Comparison of ENCODE assay signal across 8 mouse cellular contexts in genomic region chr11:20661652-20662051, GRCm38 (mm10).
DNase-seq lines count a peak whose midpoint lies in the region; ATAC-seq and TF ChIP-seq lines count a peak whose summit lies in the region.

No protein-coding gene starts in this region.

- H3K27me3 ChIP-seq in forebrain, embryonic 10.5 days (ENCODE audit: poor library complexity, severe bottlenecking) = no peaks in the 10 kb centered on the region
- H3K27me3 ChIP-seq in forebrain, embryonic 12.5 days = 0 out of 2 replicates have a peak, but pooled peaks cover 2% of the 10 kb centered on the region
- H3K27me3 ChIP-seq in midbrain, embryonic 12.5 days = no peaks in the 10 kb centered on the region
- no peaks in the 10 kb centered on the region for H3K27me3 ChIP-seq in midbrain, embryonic 15.5 days (replicated peaks)
- H3K27me3 ChIP-seq in lung, embryonic 14.5 days (ENCODE audit: insufficient read depth, low read length) = no peaks in the 10 kb centered on the region
- no peaks in the 10 kb centered on the region for H3K27me3 ChIP-seq in hindbrain, embryonic 16.5 days (replicated peaks; ENCODE audit: control insufficient read depth, insufficient read depth, low read length)

- H3K4me2 ChIP-seq in forebrain, embryonic 12.5 days = no peak overlapping the region
- no peak overlapping the region for H3K4me2 ChIP-seq in midbrain, embryonic 12.5 days (replicated peaks)
- H3K4me2 ChIP-seq in midbrain, embryonic 15.5 days = no peak overlapping the region
- H3K4me2 ChIP-seq in lung, embryonic 14.5 days = no peak overlapping the region
- no peak overlapping the region for H3K4me2 ChIP-seq in hindbrain, embryonic 16.5 days (ENCODE audit: low read length)

- H3K9me3 ChIP-seq in forebrain, embryonic 10.5 days = no peaks in the 10 kb centered on the region
- no peaks in the 10 kb centered on the region for H3K9me3 ChIP-seq in forebrain, embryonic 12.5 days
- H3K9me3 ChIP-seq in midbrain, embryonic 12.5 days = no peaks in the 10 kb centered on the region
- no peaks in the 10 kb centered on the region for H3K9me3 ChIP-seq in midbrain, embryonic 15.5 days
- H3K9me3 ChIP-seq in lung, embryonic 14.5 days (ENCODE audit: low read depth, low read length) = no peaks in the 10 kb centered on the region
- no peaks in the 10 kb centered on the region; the same call in 1 of the 2 replicates for H3K9me3 ChIP-seq in hindbrain, embryonic 16.5 days (ENCODE audit: control insufficient read depth, low read length)

- peak overlapping the region; percentile 86; the same call in 1 of the 2 replicates for H3K27ac ChIP-seq in forebrain, embryonic 10.5 days
- H3K27ac ChIP-seq in forebrain, embryonic 12.5 days = no peak overlapping the region
- H3K27ac ChIP-seq in midbrain, embryonic 12.5 days (replicated peaks) = 0 out of 2 replicates have a peak overlapping the region, but pooled peaks have one; percentile 46
- no peak overlapping the region for H3K27ac ChIP-seq in midbrain, embryonic 15.5 days
- no peak overlapping the region for H3K27ac ChIP-seq in lung, embryonic 14.5 days (ENCODE audit: low read depth)
- H3K27ac ChIP-seq in hindbrain, embryonic 16.5 days (ENCODE audit: low read depth, low read length) = no peak overlapping the region

- H3K4me1 ChIP-seq in forebrain, embryonic 10.5 days = peaks cover 64% of the 10 kb centered on the region
- peaks cover 39% of the 10 kb centered on the region for H3K4me1 ChIP-seq in forebrain, embryonic 12.5 days
- H3K4me1 ChIP-seq in midbrain, embryonic 12.5 days = peaks cover 47% of the 10 kb centered on the region
- H3K4me1 ChIP-seq in midbrain, embryonic 15.5 days = peaks cover 14% of the 10 kb centered on the region
- H3K4me1 ChIP-seq in lung, embryonic 14.5 days (ENCODE audit: insufficient read depth) = peaks cover 11% of the 10 kb centered on the region
- peaks cover 5% of the 10 kb centered on the region for H3K4me1 ChIP-seq in hindbrain, embryonic 16.5 days (ENCODE audit: control insufficient read depth, insufficient read depth, low read depth, low read length)

- TF ChIP-seq CTCF in lung, embryonic 14.5 days (IDR thresholded peaks at IDR 0.05; ENCODE audit: low read depth) = peak; percentile 80

- H3K4me3 ChIP-seq in forebrain, embryonic 10.5 days = no peak overlapping the region
- H3K4me3 ChIP-seq in forebrain, embryonic 12.5 days (replicated peaks) = no peak overlapping the region
- H3K4me3 ChIP-seq in midbrain, embryonic 12.5 days = no peak overlapping the region
- no peak overlapping the region for H3K4me3 ChIP-seq in midbrain, embryonic 15.5 days
- H3K4me3 ChIP-seq in lung, embryonic 14.5 days (ENCODE audit: low read depth, low read length) = no peak overlapping the region
- H3K4me3 ChIP-seq in hindbrain, embryonic 16.5 days (ENCODE audit: low read length) = no peak overlapping the region

- 40% methylated on average over 4 of the region's 4 CpGs for WGBS in forebrain, embryonic 10.5 days
- 44% methylated on average over 4 of the region's 4 CpGs for WGBS in forebrain, embryonic 12.5 days
- 46% methylated on average over 4 of the region's 4 CpGs for WGBS in midbrain, embryonic 12.5 days
- 44% methylated on average over 4 of the region's 4 CpGs for WGBS in midbrain, embryonic 15.5 days
- WGBS in lung, embryonic 14.5 days = 37% methylated on average over 4 of the region's 4 CpGs
- WGBS in hindbrain, embryonic 16.5 days = 32% methylated on average over 4 of the region's 4 CpGs

- H3K9ac ChIP-seq in forebrain, embryonic 12.5 days = no peak overlapping the region
- H3K9ac ChIP-seq in midbrain, embryonic 12.5 days (replicated peaks) = no peak overlapping the region
- H3K9ac ChIP-seq in midbrain, embryonic 15.5 days = no peak overlapping the region
- H3K9ac ChIP-seq in lung, embryonic 14.5 days = no peak overlapping the region
- H3K9ac ChIP-seq in hindbrain, embryonic 16.5 days (ENCODE audit: low read depth, low read length) = no peak overlapping the region

- no peak for DNase-seq in forebrain, embryonic 10.5 days (ENCODE audit: extremely low spot score, low spot score)
- DNase-seq in embryo, embryonic 11 days = peak; percentile 66
- peak; percentile 74 for DNase-seq in lung, embryonic 14.5 days
- DNase-seq in thymus, postnatal 0 days (ENCODE audit: low spot score) = peak; percentile 75

- H3K36me3 ChIP-seq in forebrain, embryonic 10.5 days (replicated peaks) = no peaks in the 10 kb centered on the region
- no peaks in the 10 kb centered on the region for H3K36me3 ChIP-seq in forebrain, embryonic 12.5 days (replicated peaks)
- no peaks in the 10 kb centered on the region for H3K36me3 ChIP-seq in midbrain, embryonic 12.5 days
- no peaks in the 10 kb centered on the region for H3K36me3 ChIP-seq in midbrain, embryonic 15.5 days (replicated peaks)
- H3K36me3 ChIP-seq in lung, embryonic 14.5 days (ENCODE audit: insufficient read depth) = no peaks in the 10 kb centered on the region
- H3K36me3 ChIP-seq in hindbrain, embryonic 16.5 days (ENCODE audit: control insufficient read depth, insufficient read depth, low read length) = no peaks in the 10 kb centered on the region

- ATAC-seq in forebrain, embryonic 12.5 days (ENCODE audit: low FRiP score) = no peak
- no peak for ATAC-seq in midbrain, embryonic 12.5 days (ENCODE audit: low FRiP score, low read depth)
- ATAC-seq in midbrain, embryonic 15.5 days (replicated peaks) = no peak
- ATAC-seq in lung, embryonic 14.5 days (ENCODE audit: insufficient read depth) = no peak
- ATAC-seq in hindbrain, embryonic 16.5 days = no peak

Comparison
In these comparisons a context has a peak if more than half of its experiments do, and no peak if none do; other contexts are left out.
1. H3K27ac ChIP-seq: peak in forebrain, embryonic 10.5 days (single experiment) and midbrain, embryonic 12.5 days (single experiment); none in forebrain, embryonic 12.5 days (single experiment), midbrain, embryonic 15.5 days (single experiment), lung, embryonic 14.5 days (single experiment) and hindbrain, embryonic 16.5 days (single experiment).